Mouse (Mus musculus) liver, adult 2 months (tissue): Measurements from ENCODE around the gene Ldlrap1. TPM values are rescaled to one million over a fixed set of nuclear protein-coding genes. Genes with fewer than 3 reads are reported as not detected.

Experiments used
- DNase-seq: peaks from one replicate; pipeline ENCODE4 v3.0.0-alpha.2; 2011; ENCODE audit warnings: low read depth, low spot score; ENCODE audit errors: extremely low read depth
- H3K27ac ChIP-seq: fragments of 200-500 bp; replicated peaks from 2 replicates; pipeline ENCODE4 v1.5.1; 2012; ENCODE audit warnings: low read depth, mild to moderate bottlenecking, control low read depth, inconsistent platforms, low read length; ENCODE audit not compliant: insufficient read depth
- H3K27me3 ChIP-seq: fragments of 200-500 bp; 2 replicates; pipeline ENCODE4 v1.6.1; 2012; ENCODE audit warnings: mild to moderate bottlenecking, moderate library complexity, low read length, inconsistent platforms; ENCODE audit not compliant: control insufficient read depth, insufficient read depth
- H3K36me3 ChIP-seq: fragments of 200-500 bp; 2 replicates; pipeline ENCODE4 v1.6.1; 2012; ENCODE audit warnings: low read length, inconsistent platforms; ENCODE audit not compliant: control insufficient read depth, insufficient read depth
- H3K4me1 ChIP-seq: fragments of 200-500 bp; 2 replicates; pipeline ENCODE4 v1.6.1; 2011; ENCODE audit warnings: low read length; ENCODE audit not compliant: control insufficient read depth, insufficient read depth
- H3K4me3 ChIP-seq: fragments of 200-500 bp; 2 replicates; pipeline ENCODE4 v1.5.1; 2011; ENCODE audit warnings: low read depth, mild to moderate bottlenecking, control low read depth, low read length, moderate library complexity; ENCODE audit not compliant: insufficient read depth
- H3K79me2 ChIP-seq: fragments of 200-500 bp; 2 replicates; pipeline ENCODE4 v1.6.1; 2012; ENCODE audit warnings: inconsistent platforms, mild to moderate bottlenecking, low read length, moderate library complexity; ENCODE audit not compliant: control insufficient read depth, insufficient read depth
- H3K9ac ChIP-seq: fragments of 200-500 bp; 2 replicates; pipeline ENCODE4 v1.6.1; 2012; ENCODE audit warnings: low read depth, mild to moderate bottlenecking, control low read depth, inconsistent platforms, low read length
- CTCF ChIP-seq: fragments of 200-500 bp; IDR thresholded peaks from 2 replicates; pipeline ENCODE4 v1.5.1; 2011; ENCODE audit warnings: low read depth, low read length, control low read depth
- POLR2A ChIP-seq: fragments of 200-500 bp; IDR thresholded peaks from 2 replicates; pipeline ENCODE4 v1.6.1; 2011; ENCODE audit warnings: low read length, control low read depth; ENCODE audit not compliant: insufficient read depth; ENCODE audit errors: extremely low read depth
- WGBS: fragments of 180-500 bp; shearing (Covaris S2); methylation state at CpG from one replicate; pipeline ENCODE4 v1.1.7; 2018; 5-methylcytosine and 5-hydroxymethylcytosine counted together
- polyA plus RNA-seq: library from polyadenylated mRNA; depleted of rRNA; stranded (reverse); fragments of >200 nt; gene quantifications from 2 replicates; pipeline ENCODE4 v1.2.3, GENCODE M21; 2012
- total RNA-seq: library from RNA; depleted of rRNA; stranded (reverse); fragments of >200 nt; gene quantifications from 2 replicates; pipeline ENCODE4 v1.2.3, GENCODE M21; 2014

Ldlrap1 gene
- total and polyA plus RNA-seq, 2 experiments, result 6.5 to 19.8 TPM

DNA sequence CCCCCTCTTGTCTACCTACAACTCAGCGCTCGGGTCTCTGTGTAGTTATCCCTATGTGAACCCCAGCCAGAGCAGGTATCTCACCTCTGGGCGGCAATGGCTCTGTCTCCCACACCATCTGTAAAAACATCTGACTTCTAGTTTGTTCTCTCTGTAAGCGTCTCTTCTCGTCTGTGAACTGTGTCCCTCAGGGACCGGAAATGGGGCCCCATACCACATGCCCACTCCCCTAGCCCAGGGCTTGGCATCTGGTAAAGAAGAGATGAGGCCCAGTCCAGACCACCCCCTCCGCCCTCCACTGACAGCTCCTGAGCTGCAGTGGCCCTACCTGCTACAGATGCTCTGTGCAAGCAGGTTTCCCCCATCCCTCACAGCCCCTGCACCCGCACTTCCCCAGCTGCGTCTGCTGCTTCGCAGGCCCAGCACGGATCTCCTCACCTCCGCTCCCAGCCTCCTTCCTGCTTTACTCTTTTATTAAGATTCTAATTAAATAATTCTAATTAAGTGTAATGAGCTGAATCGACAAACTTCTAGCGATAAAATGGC is 30.4 kb downstream of the Ldlrap1 start:
- H3K4me3 ChIP-seq, result no peak overlapping the region
- WGBS, result 81% methylated on average over 14 of the region's 14 CpGs
- TF ChIP-seq CTCF (no peak), POLR2A (no peak)

DNA sequence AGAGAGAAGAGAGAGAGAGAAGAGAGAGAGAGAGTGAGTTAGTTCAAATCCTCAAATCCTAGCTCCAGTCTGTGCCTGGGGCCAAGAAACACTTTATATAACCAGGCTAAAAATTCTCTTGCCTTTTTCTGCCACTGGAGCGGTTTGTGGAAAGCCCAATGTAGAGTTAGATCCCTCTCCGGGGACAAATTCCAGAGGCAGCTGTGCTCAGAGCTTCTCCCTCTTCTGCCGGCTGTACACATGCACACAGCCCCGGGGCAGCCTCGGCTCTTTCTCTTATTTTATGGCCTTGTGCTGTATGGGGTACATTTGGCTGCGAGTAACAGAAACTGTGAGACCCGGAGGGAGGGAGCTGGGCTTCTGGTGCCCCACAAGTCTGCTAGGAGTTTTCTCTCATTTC is 31.7 kb downstream of the Ldlrap1 start:
- TF ChIP-seq POLR2A (no peak), CTCF (no peak)
- Histone ChIP-seq H3K27me3 (no peaks in the 10 kb centered on the region), H3K4me3 (no peak overlapping the region), H3K9ac (no peak overlapping the region), H3K27ac (no peak overlapping the region), H3K79me2 (no peaks in the 10 kb centered on the region), H3K36me3 (no peaks in the 10 kb centered on the region), H3K4me1 (no peaks in the 10 kb centered on the region)
- no peak for DNase-seq
- WGBS, result 82% methylated on average over 7 of the region's 7 CpGs

More for the DNA sequence above, 30.4 kb downstream of the Ldlrap1 start:
- no peak for DNase-seq
- Histone ChIP-seq H3K27ac (no peak overlapping the region), H3K36me3 (no peaks in the 10 kb centered on the region), H3K9ac (no peak overlapping the region), H3K4me1 (no peaks in the 10 kb centered on the region), H3K27me3 (no peaks in the 10 kb centered on the region), H3K79me2 (no peaks in the 10 kb centered on the region)

GRCm38 (mm10) chr4:134734629-134735081 is 33.2 kb downstream of the Ldlrap1 start:
- Histone ChIP-seq H3K36me3 (no peaks in the 10 kb centered on the region), H3K9ac (no peak overlapping the region), H3K27me3 (no peaks in the 10 kb centered on the region), H3K4me1 (no peaks in the 10 kb centered on the region; the same call in 1 of the 2 replicates), H3K79me2 (no peaks in the 10 kb centered on the region), H3K4me3 (no peak overlapping the region), H3K27ac (no peak overlapping the region)
- TF ChIP-seq POLR2A (no peak), CTCF (no peak)
- 45% methylated on average over 9 of the region's 9 CpGs for WGBS
- no peak for DNase-seq

DNA sequence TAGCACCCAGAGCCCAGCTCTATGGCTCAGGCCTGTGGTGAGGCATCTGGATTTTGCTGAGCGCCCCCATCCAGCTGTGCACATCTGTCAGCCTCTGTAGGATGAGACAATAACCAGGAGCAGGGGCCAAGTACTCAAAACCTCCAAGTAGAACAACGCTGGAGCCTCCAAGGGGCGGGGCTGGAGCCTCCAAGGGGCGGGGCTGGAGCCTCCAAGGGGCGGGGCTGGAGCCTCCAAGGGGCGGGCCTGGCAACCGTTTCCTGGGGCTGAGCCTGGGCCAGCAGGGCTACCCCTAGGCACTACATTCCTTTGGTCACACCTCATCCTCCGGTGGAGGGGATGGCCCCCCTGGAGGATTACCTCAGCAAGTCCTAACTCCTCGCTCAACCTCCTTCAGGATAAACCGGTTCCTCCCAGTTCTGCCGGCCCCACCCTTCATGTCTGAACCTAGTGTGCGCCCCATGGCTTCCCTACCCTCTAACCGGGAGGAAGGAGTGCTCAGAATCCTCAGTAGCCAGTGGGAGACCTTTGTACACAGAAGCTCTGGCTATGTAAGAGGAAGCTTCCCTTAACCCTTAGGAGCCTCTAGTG is 33.7 kb downstream of the Ldlrap1 start:
- H3K27me3 ChIP-seq, result no peaks in the 10 kb centered on the region
- H3K9ac ChIP-seq, result no peak overlapping the region
- no peaks in the 10 kb centered on the region for H3K36me3 ChIP-seq
- no peak overlapping the region for H3K27ac ChIP-seq
- 15% methylated on average over 13 of the region's 13 CpGs for WGBS
- no peak overlapping the region for H3K4me3 ChIP-seq
- DNase-seq, result no peak
- no peaks in the 10 kb centered on the region for H3K79me2 ChIP-seq
- no peaks in the 10 kb centered on the region; the same call in 1 of the 2 replicates for H3K4me1 ChIP-seq
- TF ChIP-seq CTCF (no peak), POLR2A (no peak)

GRCm38 (mm10) chr4:134733371-134733770 is 34.5 kb downstream of the Ldlrap1 start:
- Histone ChIP-seq H3K9ac (no peak overlapping the region), H3K27ac (no peak overlapping the region), H3K79me2 (no peaks in the 10 kb centered on the region), H3K36me3 (no peaks in the 10 kb centered on the region), H3K4me3 (no peak overlapping the region), H3K27me3 (no peaks in the 10 kb centered on the region), H3K4me1 (no peaks in the 10 kb centered on the region; the same call in 1 of the 2 replicates)
- TF ChIP-seq POLR2A, result no peak
- TF ChIP-seq CTCF, result no peak
- DNase-seq, result no peak
- 83% methylated on average over 9 of the region's 9 CpGs for WGBS

GRCm38 (mm10) chr4:134730106-134730505 is 37.7 kb downstream of the Ldlrap1 start:
- 18% methylated on average over 8 of the region's 8 CpGs for WGBS
- Histone ChIP-seq H3K4me1 (peaks cover 5% of the 10 kb centered on the region; the same call in 1 of the 2 replicates), H3K36me3 (no peaks in the 10 kb centered on the region), H3K27me3 (no peaks in the 10 kb centered on the region), H3K79me2 (no peaks in the 10 kb centered on the region), H3K27ac (no peak overlapping the region), H3K9ac (no peak overlapping the region), H3K4me3 (no peak overlapping the region)
- DNase-seq, result peak; percentile 19
- TF ChIP-seq CTCF (no peak), POLR2A (no peak)
